Mouse (Mus musculus) C2C12 (cell line): ENCODE results near the gene Bag3. TPM values are rescaled to one million over a fixed set of nuclear protein-coding genes. Genes with fewer than 3 reads are reported as not detected.

Source experiments
- H3K27me3 ChIP-seq: one replicate; pipeline ENCODE4 v1.6.1; 2011; ENCODE audit not compliant: control insufficient read depth, insufficient read depth, insufficient read length
- H3K36me3 ChIP-seq: one replicate; pipeline ENCODE4 v1.6.1; 2011; ENCODE audit not compliant: control insufficient read depth, insufficient read depth
- H3K4me3 ChIP-seq: one replicate; pipeline ENCODE4 v1.5.1; 2011; ENCODE audit warnings: mild to moderate bottlenecking, control low read depth; ENCODE audit not compliant: poor library complexity, insufficient read depth, severe bottlenecking
- H3K79me2 ChIP-seq: one replicate; pipeline ENCODE4 v1.6.1; 2011; ENCODE audit not compliant: control insufficient read depth, insufficient read depth
- H3K79me3 ChIP-seq: one replicate; pipeline ENCODE4 v1.6.1; 2011; ENCODE audit warnings: low read depth, control low read depth
- H3ac ChIP-seq: one replicate; pipeline ENCODE3; 2011; ENCODE audit warnings: low read depth; ENCODE audit not compliant: control insufficient read depth, insufficient read length
- CEBPB ChIP-seq: IDR thresholded peaks from one replicate; pipeline ENCODE4 v1.6.1; 2011; ENCODE audit warnings: low read depth, mild to moderate bottlenecking, control low read depth, moderate library complexity
- CTCF ChIP-seq: IDR thresholded peaks from one replicate; pipeline ENCODE4 v1.5.1; 2011; ENCODE audit not compliant: control insufficient read depth, insufficient read depth, insufficient read length
- FOSL1 ChIP-seq: IDR thresholded peaks from one replicate; pipeline ENCODE4 v1.8.0; 2011; ENCODE audit warnings: mild to moderate bottlenecking, low read length; ENCODE audit not compliant: poor library complexity, insufficient read depth, severe bottlenecking
- MAX ChIP-seq: IDR thresholded peaks from one replicate; pipeline ENCODE4 v1.6.1; 2011; ENCODE audit warnings: mild to moderate bottlenecking, control low read depth
- MYOD1 ChIP-seq: IDR thresholded peaks from one replicate; pipeline ENCODE4 v1.6.1; 2011; ENCODE audit warnings: low read depth; ENCODE audit not compliant: control insufficient read depth, insufficient read length
- MYOG ChIP-seq: IDR thresholded peaks from one replicate; pipeline ENCODE4 v1.6.1; 2011; ENCODE audit not compliant: control insufficient read depth, insufficient read length; ENCODE audit errors: extremely low read depth
- USF1 ChIP-seq: IDR thresholded peaks from one replicate; pipeline ENCODE4 v1.6.1; 2011; ENCODE audit warnings: low read depth, mild to moderate bottlenecking, control low read depth, moderate library complexity
- polyA plus RNA-seq: library from polyadenylated mRNA; unstranded; fragments of >200 nt; fragmentation: generic; extraction: Trizol; gene quantifications from one replicate; pipeline ENCODE4 v1.2.1, GENCODE M21; 2012; ENCODE audit warnings: missing spikeins

Bag3 gene
- polyA plus RNA-seq, 1 experiment: 78.2 TPM

DNA sequence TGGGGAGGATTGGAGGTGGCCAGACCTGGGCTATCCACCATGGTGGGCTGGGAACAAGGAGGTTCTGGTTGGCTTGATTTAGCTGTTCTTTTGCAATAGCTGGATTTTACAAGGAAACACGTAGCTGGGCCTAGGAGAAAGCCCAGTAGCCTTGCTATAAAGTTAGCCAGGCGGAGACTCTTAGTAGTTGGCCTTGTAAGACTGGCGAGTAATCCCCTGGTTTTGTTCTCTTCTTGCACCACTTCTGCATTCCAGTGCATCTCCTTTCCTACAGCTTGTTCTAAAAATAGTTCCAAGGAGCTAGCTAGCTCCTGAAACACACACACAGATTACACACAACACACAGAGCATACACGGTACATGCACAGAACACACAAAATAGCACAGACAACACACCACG, 15.4 kb downstream of the Bag3 start:
- H3K79me2 ChIP-seq: peaks cover 92% of the 10 kb centered on the region
- no peaks in the 10 kb centered on the region for H3K27me3 ChIP-seq
- TF ChIP-seq MYOD1 (no peak), MAX (no peak), MYOG (no peak), FOSL1 (no peak), CEBPB (no peak)
- H3ac ChIP-seq: no peak overlapping the region
- no peak overlapping the region for H3K4me3 ChIP-seq
- peaks cover 65% of the 10 kb centered on the region for H3K79me3 ChIP-seq
- peaks cover 28% of the 10 kb centered on the region for H3K36me3 ChIP-seq

DNA sequence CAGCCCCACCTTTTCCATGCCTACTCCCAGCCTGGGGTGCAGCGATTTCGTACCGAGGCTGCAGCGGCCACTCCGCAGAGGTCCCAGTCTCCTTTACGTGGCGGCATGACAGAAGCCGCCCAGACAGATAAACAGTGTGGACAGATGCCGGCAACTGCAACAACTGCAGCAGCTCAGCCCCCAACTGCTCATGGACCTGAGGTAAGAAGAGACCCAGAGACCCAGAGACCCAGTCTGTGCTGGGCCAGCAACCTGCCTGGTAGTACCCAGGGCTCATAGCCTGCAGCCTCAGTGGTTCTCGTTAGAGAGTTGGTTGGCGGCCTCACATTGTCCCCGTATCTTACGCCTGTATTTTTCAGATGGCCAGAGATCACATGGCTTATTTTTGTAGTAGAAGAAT, 16.7 kb downstream of the Bag3 start:
- peaks cover 41% of the 10 kb centered on the region for H3K36me3 ChIP-seq
- no peak overlapping the region for H3K4me3 ChIP-seq

GRCm38 (mm10) chr7:128540734-128541133, 17.3 kb downstream of the Bag3 start:
- peaks cover 72% of the 10 kb centered on the region for H3K79me2 ChIP-seq
- peaks cover 45% of the 10 kb centered on the region for H3K36me3 ChIP-seq
- H3ac ChIP-seq: no peak overlapping the region
- H3K27me3 ChIP-seq: no peaks in the 10 kb centered on the region
- no peak overlapping the region for H3K4me3 ChIP-seq
- peaks cover 46% of the 10 kb centered on the region for H3K79me3 ChIP-seq
- TF ChIP-seq CEBPB (no peak), MYOD1 (no peak), FOSL1 (no peak), MAX (no peak), CTCF (no peak), MYOG (no peak), USF1 (no peak)

More for the DNA sequence above, 16.7 kb downstream of the Bag3 start:
- Histone ChIP-seq H3K79me2 (peaks cover 78% of the 10 kb centered on the region), H3ac (no peak overlapping the region), H3K27me3 (no peaks in the 10 kb centered on the region), H3K79me3 (peaks cover 52% of the 10 kb centered on the region)
- TF ChIP-seq MYOD1 (no peak), CTCF (no peak), CEBPB (no peak), MAX (no peak), USF1 (no peak), MYOG (no peak), FOSL1 (no peak)

- no peak for TF ChIP-seq FOSL1
- no peak for TF ChIP-seq MYOG
- TF ChIP-seq CTCF: no peak
- no peak for TF ChIP-seq MYOD1
- TF ChIP-seq CEBPB: no peak
- no peak for TF ChIP-seq MAX
- no peak overlapping the region for H3K4me3 ChIP-seq
- H3K79me2 ChIP-seq: peaks cover 68% of the 10 kb centered on the region
- no peak overlapping the region for H3ac ChIP-seq
- peaks cover 50% of the 10 kb centered on the region for H3K36me3 ChIP-seq
- no peaks in the 10 kb centered on the region for H3K27me3 ChIP-seq
- peaks cover 41% of the 10 kb centered on the region for H3K79me3 ChIP-seq
These were observed 17.8 kb downstream of the Bag3 start for GRCm38 (mm10) chr7:128541186-128541585.

DNA sequence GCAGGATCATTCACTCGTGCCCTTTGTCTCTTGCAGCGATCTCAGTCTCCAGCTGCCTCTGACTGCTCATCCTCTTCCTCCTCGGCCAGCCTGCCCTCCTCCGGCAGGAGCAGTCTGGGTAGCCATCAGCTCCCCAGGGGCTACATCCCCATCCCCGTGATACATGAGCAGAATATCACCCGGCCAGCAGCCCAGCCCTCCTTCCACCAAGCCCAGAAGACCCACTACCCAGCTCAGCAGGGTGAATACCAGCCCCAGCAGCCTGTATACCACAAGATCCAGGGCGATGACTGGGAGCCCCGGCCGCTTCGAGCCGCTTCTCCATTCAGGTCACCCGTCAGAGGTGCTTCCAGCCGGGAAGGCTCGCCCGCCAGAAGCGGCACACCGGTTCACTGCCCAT, 18.4 kb downstream of the Bag3 start:
- no peaks in the 10 kb centered on the region for H3K27me3 ChIP-seq
- H3K4me3 ChIP-seq: no peak overlapping the region
- H3K36me3 ChIP-seq: peaks cover 56% of the 10 kb centered on the region
- TF ChIP-seq FOSL1 (no peak), MYOG (no peak), CEBPB (no peak), MYOD1 (no peak), MAX (no peak), USF1 (no peak), CTCF (no peak)
- H3K79me3 ChIP-seq: peaks cover 35% of the 10 kb centered on the region
- no peak overlapping the region for H3ac ChIP-seq
- peaks cover 62% of the 10 kb centered on the region for H3K79me2 ChIP-seq

DNA sequence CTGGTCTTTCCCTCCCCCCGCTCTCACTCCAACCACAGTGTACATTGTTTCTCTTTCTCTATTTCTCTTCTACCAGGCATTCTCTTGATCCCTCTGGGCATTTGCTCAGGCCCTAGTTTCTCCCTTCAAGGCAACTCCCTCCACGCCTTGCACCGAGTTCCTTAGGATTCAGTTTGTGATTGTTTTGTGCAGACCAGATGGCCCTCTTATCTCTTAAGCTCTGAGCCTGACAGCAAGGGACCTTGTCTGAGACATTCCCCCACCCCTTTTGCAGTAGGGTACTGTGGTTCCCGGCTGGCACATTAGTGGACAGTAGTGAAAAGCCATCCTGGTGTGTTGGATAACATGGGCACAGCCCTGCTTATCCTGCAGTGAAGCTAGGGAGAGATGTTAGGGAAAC, 19.1 kb downstream of the Bag3 start:
- no peak overlapping the region for H3ac ChIP-seq
- peaks cover 55% of the 10 kb centered on the region for H3K79me2 ChIP-seq
- H3K36me3 ChIP-seq: peaks cover 61% of the 10 kb centered on the region
- TF ChIP-seq CTCF (no peak), CEBPB (no peak), MAX (no peak)
- no peaks in the 10 kb centered on the region for H3K27me3 ChIP-seq
- no peak overlapping the region for H3K4me3 ChIP-seq
- peaks cover 28% of the 10 kb centered on the region for H3K79me3 ChIP-seq
